Mouse (Mus musculus) heart, embryonic 13.5 days (tissue): Measurements from ENCODE around the gene Rabgap1l. TPM values are rescaled to one million over a fixed set of nuclear protein-coding genes. Genes with fewer than 3 reads are reported as not detected.

Source experiments
- ATAC-seq: fragments of 200-750 bp; cut with Nextera tagmentation; 2 replicates; pipeline ENCODE4 v1.8.0; 2017; ENCODE audit warnings: moderate TSS enrichment; ENCODE audit not compliant: insufficient number of reproducible peaks, low FRiP score, low TSS enrichment; ENCODE audit errors: extremely low read depth
- H3K27ac ChIP-seq: fragments of 300-500 bp; sonication (generic); replicated peaks from 2 replicates; pipeline ENCODE4 v1.5.1; 2015; ENCODE audit warnings: moderate library complexity, mild to moderate bottlenecking, inconsistent platforms
- H3K27me3 ChIP-seq: fragments of 300-500 bp; sonication (generic); replicated peaks from 2 replicates; pipeline ENCODE4 v1.6.1; 2015; ENCODE audit warnings: mild to moderate bottlenecking, inconsistent platforms
- H3K36me3 ChIP-seq: fragments of 300-500 bp; sonication (generic); 2 replicates; pipeline ENCODE4 v1.6.1; 2015; ENCODE audit warnings: mild to moderate bottlenecking, inconsistent platforms
- H3K4me1 ChIP-seq: fragments of 300-500 bp; sonication (generic); 2 replicates; pipeline ENCODE4 v1.6.1; 2015; ENCODE audit warnings: inconsistent platforms
- H3K4me2 ChIP-seq: fragments of 300-500 bp; sonication (generic); 2 replicates; pipeline ENCODE4 v1.6.1; 2015; ENCODE audit warnings: inconsistent platforms, mild to moderate bottlenecking, moderate library complexity
- H3K4me3 ChIP-seq: fragments of 300-500 bp; sonication (generic); 2 replicates; pipeline ENCODE4 v1.5.1; 2015; ENCODE audit warnings: moderate library complexity, mild to moderate bottlenecking, inconsistent platforms
- H3K9ac ChIP-seq: fragments of 300-500 bp; sonication (generic); 2 replicates; pipeline ENCODE4 v1.6.1; 2015; ENCODE audit warnings: inconsistent platforms, mild to moderate bottlenecking, moderate library complexity
- H3K9me3 ChIP-seq: fragments of 300-500 bp; sonication (generic); 2 replicates; pipeline ENCODE4 v1.6.1; 2016; ENCODE audit warnings: inconsistent platforms
- WGBS: fragments of 180-500 bp; shearing (Covaris S2); methylation state at CpG from one replicate; pipeline ENCODE4 v1.1.7; 2015; ENCODE audit warnings: mixed read lengths; 5-methylcytosine and 5-hydroxymethylcytosine counted together
- polyA plus RNA-seq: library from polyadenylated mRNA; unstranded; fragments of >200 nt; fragmentation: Nextera tagmentation; extraction: Ambion mirVana; gene quantifications from 2 replicates; pipeline ENCODE4 v1.2.1, GENCODE M21; 2015

The Rabgap1l gene
- polyA plus RNA-seq, 1 experiment from 2014 or later = 63.6 TPM

- WGBS = 69% methylated on average over 12 of the region's 12 CpGs
- Histone ChIP-seq H3K27ac (no peak overlapping the region), H3K4me3 (no peak overlapping the region), H3K36me3 (0 out of 2 replicates have a peak, but pooled peaks cover 3% of the 10 kb centered on the region), H3K4me1 (no peaks in the 10 kb centered on the region), H3K4me2 (no peak overlapping the region), H3K27me3 (no peaks in the 10 kb centered on the region), H3K9me3 (no peaks in the 10 kb centered on the region), H3K9ac (no peak overlapping the region)
- ATAC-seq = no peak
These were observed 213.4 kb downstream of the Rabgap1l start for GRCm38 (mm10) chr1:160579309-160580233.

GRCm38 (mm10) chr1:160576124-160576523 is 216.9 kb downstream of the Rabgap1l start:
- no peaks in the 10 kb centered on the region for H3K4me1 ChIP-seq
- H3K27ac ChIP-seq = no peak overlapping the region
- 69% methylated on average over 4 of the region's 4 CpGs for WGBS
- ATAC-seq = no peak
- no peaks in the 10 kb centered on the region for H3K9me3 ChIP-seq
- H3K36me3 ChIP-seq = 0 out of 2 replicates have a peak, but pooled peaks cover 3% of the 10 kb centered on the region
- no peak overlapping the region for H3K4me2 ChIP-seq
- H3K27me3 ChIP-seq = no peaks in the 10 kb centered on the region
- H3K4me3 ChIP-seq = no peak overlapping the region
- no peak overlapping the region for H3K9ac ChIP-seq

- H3K27me3 ChIP-seq = no peaks in the 10 kb centered on the region
- no peak overlapping the region for H3K4me3 ChIP-seq
- ATAC-seq = no peak
- no peak overlapping the region for H3K4me2 ChIP-seq
- WGBS = 77% methylated on average over 4 of the region's 4 CpGs
- H3K9ac ChIP-seq = no peak overlapping the region
- no peaks in the 10 kb centered on the region for H3K4me1 ChIP-seq
- no peak overlapping the region for H3K27ac ChIP-seq
- H3K9me3 ChIP-seq = no peaks in the 10 kb centered on the region
- H3K36me3 ChIP-seq = 0 out of 2 replicates have a peak, but pooled peaks cover 3% of the 10 kb centered on the region
These were observed 219.0 kb downstream of the Rabgap1l start for GRCm38 (mm10) chr1:160574039-160574438.

- WGBS = 73% methylated on average over 4 of the region's 4 CpGs
- Histone ChIP-seq H3K27me3 (no peaks in the 10 kb centered on the region), H3K36me3 (no peaks in the 10 kb centered on the region), H3K9ac (no peak overlapping the region), H3K9me3 (no peaks in the 10 kb centered on the region), H3K27ac (no peak overlapping the region), H3K4me1 (peaks cover 3% of the 10 kb centered on the region; the same call in 1 of the 2 replicates), H3K4me3 (no peak overlapping the region), H3K4me2 (no peak overlapping the region)
- ATAC-seq = no peak
These were observed 226.6 kb downstream of the Rabgap1l start for GRCm38 (mm10) chr1:160566458-160566857.

GRCm38 (mm10) chr1:160561381-160561780 is 231.6 kb downstream of the Rabgap1l start:
- Histone ChIP-seq H3K27me3 (no peaks in the 10 kb centered on the region), H3K27ac (no peak overlapping the region), H3K9ac (no peak overlapping the region), H3K9me3 (no peaks in the 10 kb centered on the region), H3K4me3 (no peak overlapping the region), H3K4me2 (no peak overlapping the region), H3K36me3 (no peaks in the 10 kb centered on the region), H3K4me1 (peaks cover 2% of the 10 kb centered on the region; the same call in 1 of the 2 replicates)
- 64% methylated on average over 1 of the region's 1 CpGs for WGBS
- no peak for ATAC-seq

GRCm38 (mm10) chr1:160550636-160551035 is 242.4 kb downstream of the Rabgap1l start:
- 65% methylated on average over 1 of the region's 1 CpGs for WGBS
- H3K9ac ChIP-seq = no peak overlapping the region
- H3K27ac ChIP-seq = no peak overlapping the region
- H3K27me3 ChIP-seq = no peaks in the 10 kb centered on the region
- H3K4me2 ChIP-seq = no peak overlapping the region
- H3K9me3 ChIP-seq = no peaks in the 10 kb centered on the region
- H3K4me3 ChIP-seq = no peak overlapping the region
- peaks cover 23% of the 10 kb centered on the region for H3K4me1 ChIP-seq
- no peak for ATAC-seq
- H3K36me3 ChIP-seq = no peaks in the 10 kb centered on the region

- Histone ChIP-seq H3K27me3 (no peaks in the 10 kb centered on the region), H3K9ac (no peak overlapping the region), H3K9me3 (no peaks in the 10 kb centered on the region), H3K4me1 (peaks cover 20% of the 10 kb centered on the region), H3K36me3 (no peaks in the 10 kb centered on the region), H3K4me3 (no peak overlapping the region), H3K27ac (peak overlapping the region; percentile 42), H3K4me2 (no peak overlapping the region)
- 56% methylated on average over 4 of the region's 4 CpGs for WGBS
- ATAC-seq = no peak
These were observed 244.8 kb downstream of the Rabgap1l start for GRCm38 (mm10) chr1:160547934-160548876.

GRCm38 (mm10) chr1:160535649-160536048 is 257.4 kb downstream of the Rabgap1l start:
- Histone ChIP-seq H3K4me2 (no peak overlapping the region), H3K9ac (no peak overlapping the region), H3K27ac (peak overlapping the region; percentile 79), H3K9me3 (no peaks in the 10 kb centered on the region), H3K27me3 (no peaks in the 10 kb centered on the region), H3K4me3 (no peak overlapping the region), H3K4me1 (peaks cover 19% of the 10 kb centered on the region), H3K36me3 (no peaks in the 10 kb centered on the region)
- no peak for ATAC-seq
- 74% methylated on average over 8 of the region's 8 CpGs for WGBS

- H3K27ac ChIP-seq = peak overlapping the region; percentile 56
- 52% methylated on average over 2 of the region's 2 CpGs for WGBS
These were observed 258.3 kb downstream of the Rabgap1l start for GRCm38 (mm10) chr1:160534571-160535335.

GRCm38 (mm10) chr1:160533209-160533820 is 259.7 kb downstream of the Rabgap1l start:
- Histone ChIP-seq H3K9me3 (no peaks in the 10 kb centered on the region), H3K27me3 (no peaks in the 10 kb centered on the region), H3K4me2 (no peak overlapping the region), H3K4me3 (no peak overlapping the region), H3K4me1 (peaks cover 24% of the 10 kb centered on the region), H3K36me3 (no peaks in the 10 kb centered on the region), H3K9ac (0 out of 2 replicates have a peak overlapping the region, but pooled peaks have one; percentile 5), H3K27ac (peak overlapping the region; percentile 66)
- WGBS = 49% methylated on average over 6 of the region's 6 CpGs
- no peak for ATAC-seq

More at GRCm38 (mm10) chr1:160534571-160535335, 258.3 kb downstream of the Rabgap1l start:
- Histone ChIP-seq H3K27me3 (no peaks in the 10 kb centered on the region), H3K4me2 (no peak overlapping the region), H3K4me1 (peaks cover 24% of the 10 kb centered on the region), H3K4me3 (no peak overlapping the region), H3K9ac (no peak overlapping the region), H3K9me3 (no peaks in the 10 kb centered on the region), H3K36me3 (no peaks in the 10 kb centered on the region)
- no peak for ATAC-seq
